Mouse (Mus musculus) liver, adult 2 months (tissue): ENCODE data around the gene Wnt1. TPM values are rescaled to one million over a fixed set of nuclear protein-coding genes. Genes with fewer than 3 reads are reported as not detected.
A peak's percentile ranks its signal among the peaks of the same experiment; 100 is the strongest.

ENCODE experiments used
- DNase-seq: peaks from one replicate; pipeline ENCODE4 v3.0.0-alpha.2; 2011; ENCODE audit warnings: low read depth, low spot score; ENCODE audit errors: extremely low read depth
- H3K27ac ChIP-seq: fragments of 200-500 bp; replicated peaks from 2 replicates; pipeline ENCODE4 v1.5.1; 2012; ENCODE audit warnings: low read depth, mild to moderate bottlenecking, control low read depth, inconsistent platforms, low read length; ENCODE audit not compliant: insufficient read depth
- H3K27me3 ChIP-seq: fragments of 200-500 bp; 2 replicates; pipeline ENCODE4 v1.6.1; 2012; ENCODE audit warnings: mild to moderate bottlenecking, moderate library complexity, low read length, inconsistent platforms; ENCODE audit not compliant: control insufficient read depth, insufficient read depth
- H3K36me3 ChIP-seq: fragments of 200-500 bp; 2 replicates; pipeline ENCODE4 v1.6.1; 2012; ENCODE audit warnings: low read length, inconsistent platforms; ENCODE audit not compliant: control insufficient read depth, insufficient read depth
- H3K4me1 ChIP-seq: fragments of 200-500 bp; 2 replicates; pipeline ENCODE4 v1.6.1; 2011; ENCODE audit warnings: low read length; ENCODE audit not compliant: control insufficient read depth, insufficient read depth
- H3K4me3 ChIP-seq: fragments of 200-500 bp; 2 replicates; pipeline ENCODE4 v1.5.1; 2011; ENCODE audit warnings: low read depth, mild to moderate bottlenecking, control low read depth, low read length, moderate library complexity; ENCODE audit not compliant: insufficient read depth
- H3K79me2 ChIP-seq: fragments of 200-500 bp; 2 replicates; pipeline ENCODE4 v1.6.1; 2012; ENCODE audit warnings: inconsistent platforms, mild to moderate bottlenecking, low read length, moderate library complexity; ENCODE audit not compliant: control insufficient read depth, insufficient read depth
- H3K9ac ChIP-seq: fragments of 200-500 bp; 2 replicates; pipeline ENCODE4 v1.6.1; 2012; ENCODE audit warnings: low read depth, mild to moderate bottlenecking, control low read depth, inconsistent platforms, low read length
- CTCF ChIP-seq: fragments of 200-500 bp; IDR thresholded peaks from 2 replicates; pipeline ENCODE4 v1.5.1; 2011; ENCODE audit warnings: low read depth, low read length, control low read depth
- POLR2A ChIP-seq: fragments of 200-500 bp; IDR thresholded peaks from 2 replicates; pipeline ENCODE4 v1.6.1; 2011; ENCODE audit warnings: low read length, control low read depth; ENCODE audit not compliant: insufficient read depth; ENCODE audit errors: extremely low read depth
- WGBS: fragments of 180-500 bp; shearing (Covaris S2); methylation state at CpG from one replicate; pipeline ENCODE4 v1.1.7; 2018; 5-methylcytosine and 5-hydroxymethylcytosine counted together
- polyA plus RNA-seq: library from polyadenylated mRNA; depleted of rRNA; stranded (reverse); fragments of >200 nt; gene quantifications from 2 replicates; pipeline ENCODE4 v1.2.3, GENCODE M21; 2012
- total RNA-seq: library from RNA; depleted of rRNA; stranded (reverse); fragments of >200 nt; gene quantifications from 2 replicates; pipeline ENCODE4 v1.2.3, GENCODE M21; 2014

Gene Wnt1
- total and polyA plus RNA-seq, 2 experiments, result not detected

DNA sequence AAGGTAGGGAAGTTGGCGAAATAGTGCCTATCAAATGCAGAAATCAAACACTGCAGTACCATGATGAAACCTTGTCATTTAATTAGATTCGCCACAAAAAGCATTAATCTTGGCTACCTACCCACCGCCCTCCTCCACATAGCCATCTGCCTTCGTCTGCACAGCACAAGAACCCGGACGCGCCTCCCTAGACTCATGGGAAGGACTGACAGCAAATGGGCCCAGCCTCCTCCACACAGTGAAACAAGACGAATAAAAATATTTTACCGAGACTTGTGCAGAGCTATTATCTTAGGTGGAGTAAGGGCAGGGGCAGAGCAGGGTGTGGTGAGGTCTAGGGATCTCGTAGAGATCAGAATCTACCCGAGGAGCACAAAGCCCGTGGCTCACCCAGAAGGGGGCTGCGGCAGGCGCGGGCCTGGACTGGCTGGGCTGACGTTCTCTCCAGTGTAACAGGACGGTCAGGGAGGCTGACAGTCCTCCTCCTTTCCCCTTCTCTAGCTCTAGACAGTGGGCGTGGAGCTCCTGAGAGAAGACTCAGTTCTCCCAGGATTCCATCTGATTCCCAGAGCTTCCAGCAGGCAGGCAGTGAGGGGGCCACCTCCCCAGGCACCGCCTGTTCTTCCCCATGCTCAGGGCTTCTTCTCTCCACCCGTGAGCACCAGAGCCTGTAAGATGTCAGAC, 23.2 kb downstream of the Wnt1 start:
- TF ChIP-seq POLR2A (no peak), CTCF (no peak)
- H3K9ac ChIP-seq, result no peak overlapping the region
- H3K36me3 ChIP-seq, result peaks cover 26% of the 10 kb centered on the region
- no peak overlapping the region for H3K27ac ChIP-seq
- peaks cover 5% of the 10 kb centered on the region; the same call in 1 of the 2 replicates for H3K27me3 ChIP-seq
- H3K4me1 ChIP-seq, result no peaks in the 10 kb centered on the region
- H3K79me2 ChIP-seq, result no peaks in the 10 kb centered on the region
- WGBS, result 95% methylated on average over 20 of the region's 20 CpGs
- H3K4me3 ChIP-seq, result no peak overlapping the region
- DNase-seq, result no peak

DNA sequence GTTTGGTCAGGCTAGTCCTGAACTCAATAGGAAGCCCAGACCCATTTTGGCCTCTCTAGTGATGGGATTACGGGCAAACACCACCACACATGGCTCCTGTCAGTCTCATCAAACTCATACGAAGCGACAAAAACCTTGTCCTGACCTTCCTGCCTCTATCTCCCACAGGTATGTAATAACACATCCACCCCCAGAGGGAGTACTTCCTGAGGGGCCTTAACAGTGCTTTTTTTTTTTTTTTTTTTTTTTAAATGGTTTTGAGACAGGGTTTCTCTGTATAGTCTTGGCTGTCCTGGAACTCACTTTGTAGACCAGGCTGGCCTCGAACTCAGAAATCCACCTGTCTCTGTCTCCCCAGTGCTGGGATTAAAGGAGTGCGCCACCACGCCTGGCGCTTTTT, 28.5 kb downstream of the Wnt1 start:
- Histone ChIP-seq H3K79me2 (no peaks in the 10 kb centered on the region), H3K4me3 (no peak overlapping the region), H3K4me1 (no peaks in the 10 kb centered on the region), H3K27ac (no peak overlapping the region), H3K9ac (no peak overlapping the region), H3K27me3 (no peaks in the 10 kb centered on the region), H3K36me3 (peaks cover 38% of the 10 kb centered on the region)
- TF ChIP-seq CTCF (no peak), POLR2A (no peak)
- 95% methylated on average over 7 of the region's 7 CpGs for WGBS
- no peak for DNase-seq

DNA sequence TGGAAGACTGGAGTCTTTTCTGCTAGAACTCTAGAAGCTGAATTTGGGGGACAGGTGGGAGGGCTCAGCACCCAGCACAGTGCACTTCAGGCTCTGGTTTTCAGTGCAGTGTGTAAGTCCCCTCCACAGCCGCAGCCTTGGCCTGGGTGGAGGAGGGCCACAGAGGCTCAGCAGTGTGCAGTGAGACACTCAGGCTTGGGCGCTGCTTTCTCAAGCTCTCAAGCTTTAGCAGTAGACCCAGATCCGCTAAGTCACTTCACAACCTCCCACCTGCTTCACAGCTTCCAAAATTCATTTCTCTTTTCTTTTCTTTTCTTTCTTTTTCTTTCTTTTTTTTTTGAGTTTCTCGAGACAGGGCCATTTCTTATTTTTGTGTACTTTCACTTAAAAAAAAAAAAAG, 31.3 kb downstream of the Wnt1 start:
- Histone ChIP-seq H3K36me3 (peaks cover 32% of the 10 kb centered on the region), H3K79me2 (0 out of 2 replicates have a peak, but pooled peaks cover 3% of the 10 kb centered on the region), H3K4me3 (no peak overlapping the region), H3K4me1 (no peaks in the 10 kb centered on the region), H3K27ac (no peak overlapping the region), H3K27me3 (no peaks in the 10 kb centered on the region), H3K9ac (no peak overlapping the region)
- DNase-seq, result no peak
- 92% methylated on average over 4 of the region's 4 CpGs for WGBS
- TF ChIP-seq POLR2A (no peak), CTCF (no peak)

DNA sequence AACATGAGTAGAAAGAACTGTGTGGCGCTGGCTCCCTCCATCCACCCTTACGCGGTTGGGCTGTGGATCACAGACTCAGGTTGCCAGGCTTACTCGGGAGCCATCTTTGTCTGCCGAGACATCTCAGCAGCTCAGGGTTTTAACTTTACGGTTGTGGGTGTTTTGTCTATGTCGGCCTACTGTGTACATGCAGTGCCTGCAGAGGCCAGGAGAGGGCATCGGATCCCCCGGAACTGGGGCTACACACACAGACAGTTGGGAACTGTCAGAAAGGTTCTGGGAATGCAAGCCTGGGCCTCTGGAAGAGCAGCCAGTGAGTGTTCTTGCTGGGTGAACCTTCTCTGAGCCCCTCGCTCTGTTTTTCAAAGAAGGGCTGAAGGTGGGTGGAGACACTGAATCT, 31.7 kb downstream of the Wnt1 start:
- H3K27ac ChIP-seq, result no peak overlapping the region
- 73% methylated on average over 10 of the region's 10 CpGs for WGBS
- H3K4me3 ChIP-seq, result no peak overlapping the region
- H3K79me2 ChIP-seq, result 0 out of 2 replicates have a peak, but pooled peaks cover 3% of the 10 kb centered on the region
- peaks cover 29% of the 10 kb centered on the region for H3K36me3 ChIP-seq
- TF ChIP-seq POLR2A, result no peak
- peak; percentile 69 for TF ChIP-seq CTCF
- no peak overlapping the region for H3K9ac ChIP-seq
- no peak for DNase-seq
- no peaks in the 10 kb centered on the region for H3K27me3 ChIP-seq
- H3K4me1 ChIP-seq, result no peaks in the 10 kb centered on the region

DNA sequence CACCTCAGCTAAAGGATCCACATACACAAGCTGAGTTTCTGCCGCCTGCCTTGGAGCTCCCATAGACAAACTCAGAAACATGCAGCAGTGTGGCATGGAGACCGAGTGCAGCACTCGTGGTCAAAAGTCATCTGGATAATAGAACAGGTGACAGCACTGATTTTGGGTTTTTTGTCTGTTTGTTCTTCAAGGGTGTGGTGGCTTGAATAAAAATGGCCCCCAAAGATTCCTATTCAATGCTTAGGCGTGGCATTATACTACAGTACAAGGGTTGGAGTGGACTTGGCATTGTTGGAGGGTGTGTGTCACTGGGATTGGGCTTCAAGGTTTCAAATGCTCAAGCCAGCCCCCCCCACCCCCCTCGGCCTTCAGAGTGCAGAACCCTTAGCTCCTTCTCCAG, 32.5 kb downstream of the Wnt1 start:
- H3K27ac ChIP-seq, result no peak overlapping the region
- no peak overlapping the region for H3K9ac ChIP-seq
- no peak overlapping the region for H3K4me3 ChIP-seq
- H3K36me3 ChIP-seq, result peaks cover 28% of the 10 kb centered on the region
- no peaks in the 10 kb centered on the region for H3K4me1 ChIP-seq
- no peak for DNase-seq
- peaks cover 3% of the 10 kb centered on the region; the same call in 1 of the 2 replicates for H3K79me2 ChIP-seq
- WGBS, result 92% methylated on average over 5 of the region's 5 CpGs
- no peaks in the 10 kb centered on the region for H3K27me3 ChIP-seq
- TF ChIP-seq CTCF (no peak), POLR2A (no peak)

DNA sequence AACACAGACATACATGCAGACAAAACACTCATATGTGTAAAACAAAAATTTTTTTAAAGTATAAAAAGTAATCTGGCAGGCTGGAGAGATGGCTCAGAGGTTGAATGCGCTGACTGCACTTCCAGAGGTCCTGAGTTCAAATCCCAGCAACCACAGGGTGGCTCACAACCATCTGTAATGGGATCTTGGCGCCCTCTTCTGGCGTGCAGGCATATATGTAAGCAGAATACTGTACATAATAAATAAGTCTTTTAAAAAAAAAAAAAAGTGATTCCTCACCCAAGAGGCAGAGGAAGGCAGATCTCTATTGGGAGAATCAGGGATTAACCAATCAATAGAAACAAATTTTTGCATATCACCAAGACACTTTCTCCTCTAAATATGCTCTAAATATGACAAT, 33.8 kb downstream of the Wnt1 start:
- H3K36me3 ChIP-seq, result peaks cover 28% of the 10 kb centered on the region
- no peaks in the 10 kb centered on the region for H3K4me1 ChIP-seq
- H3K27me3 ChIP-seq, result no peaks in the 10 kb centered on the region
- no peak overlapping the region for H3K4me3 ChIP-seq
- WGBS, result 83% methylated on average over 3 of the region's 3 CpGs
- H3K27ac ChIP-seq, result no peak overlapping the region
- TF ChIP-seq CTCF, result peak; percentile 32
- no peak for TF ChIP-seq POLR2A
- no peak overlapping the region for H3K9ac ChIP-seq
- peaks cover 7% of the 10 kb centered on the region; the same call in 1 of the 2 replicates for H3K79me2 ChIP-seq
- DNase-seq, result no peak
